Mouse (Mus musculus) telencephalon, adult 2 months (tissue): ENCODE results near the gene Rsl1.
"Not testable (repeated sequence)": the region's sequence is repeated elsewhere in the genome, so short reads cannot be mapped to it uniquely, and the experiment has no call there.

Source experiments
- DNase-seq: peaks from one replicate; pipeline ENCODE4 v3.0.0-alpha.2; 2011; ENCODE audit warnings: low read depth, low spot score

The Rsl1 gene

GRCm38 (mm10) chr13:67172991-67173722, at the start of gene Rsl1:
Gene Rsl1 (plus strand): TSS chr13:67173182.
- DNase-seq, result peak; percentile 51

DNA sequence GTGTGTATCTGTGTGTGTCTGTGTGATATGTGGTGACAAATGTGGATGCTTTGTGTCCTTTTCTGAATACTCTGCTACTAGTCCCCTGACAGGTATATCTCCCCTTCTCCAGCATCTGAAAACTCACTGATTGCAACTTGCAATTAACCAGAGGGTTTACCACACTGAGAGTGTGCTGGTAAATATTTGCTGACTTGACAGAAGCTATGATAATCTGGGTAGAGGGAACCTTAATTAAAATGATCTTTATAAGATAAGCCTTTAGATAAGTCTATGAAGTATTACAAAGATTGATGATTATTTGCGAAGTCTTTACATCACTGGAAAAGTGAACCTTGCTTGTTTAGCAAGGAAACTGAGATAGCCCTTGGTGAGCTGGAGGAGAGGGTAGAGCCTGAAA, 48.5 kb upstream of the Rsl1 start:
- DNase-seq, result no peak

DNA sequence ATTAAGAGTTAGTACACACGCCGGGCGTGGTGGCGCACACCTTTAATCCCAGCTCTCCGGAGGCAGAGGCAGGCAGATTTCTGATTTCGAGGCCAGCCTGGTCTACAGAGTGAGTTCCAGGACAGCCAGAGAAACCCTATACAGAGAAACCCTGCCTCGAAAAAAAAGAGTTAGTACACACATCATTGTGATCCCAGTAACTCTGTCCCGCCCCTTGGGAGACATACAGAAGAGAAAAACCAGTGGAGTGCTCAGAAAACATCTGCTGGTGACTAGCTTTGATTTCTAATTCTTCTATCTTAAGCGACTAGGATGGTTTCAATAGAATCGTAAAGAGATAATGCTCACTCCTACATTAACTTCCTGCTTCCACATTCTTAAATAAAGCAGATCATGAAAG, 45.5 kb upstream of the Rsl1 start:
- DNase-seq, result not testable (repeated sequence)

DNA sequence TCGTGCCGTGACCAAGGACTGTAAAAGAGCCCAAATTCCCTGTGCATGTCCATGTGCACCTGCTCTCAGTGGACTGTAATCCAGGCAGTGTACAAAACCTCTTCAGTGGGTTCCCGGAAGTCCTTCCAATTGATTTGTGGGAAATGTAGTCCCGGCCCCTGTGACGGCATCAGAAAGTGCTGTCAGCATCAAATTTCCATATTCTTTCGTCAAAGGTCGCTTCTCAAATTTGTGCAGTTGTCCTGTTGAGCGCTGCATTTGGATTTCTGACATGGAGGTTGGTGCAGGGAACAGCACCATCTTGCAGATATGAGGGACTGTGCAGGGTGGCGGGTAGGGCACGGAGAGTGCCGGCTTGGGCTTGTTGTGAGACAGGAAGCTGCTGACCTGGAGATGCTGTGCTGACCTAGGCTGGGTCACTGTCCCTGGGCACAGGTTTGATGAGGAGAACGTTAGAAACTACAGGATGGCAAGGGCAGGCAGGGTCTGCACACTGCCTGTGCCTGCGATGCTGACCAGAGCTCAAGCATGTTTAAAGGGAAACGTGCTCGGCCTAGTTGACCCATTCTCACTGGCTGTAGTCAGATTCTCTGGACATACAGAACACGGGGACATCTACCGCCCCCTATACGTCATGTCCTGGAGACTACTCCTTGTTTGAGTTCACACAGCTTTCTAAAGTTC, 44.8 kb upstream of the Rsl1 start:
- DNase-seq, result peak; percentile 93

- DNase-seq, result not testable (repeated sequence)
These were observed 6.9 kb upstream of the Rsl1 start for GRCm38 (mm10) chr13:67166122-67166521.

- no peak for DNase-seq
These were observed 707 bp downstream of the Rsl1 start for GRCm38 (mm10) chr13:67173723-67174055.

- DNase-seq, result peak; percentile 75
These were observed 21.4 kb downstream of the Rsl1 start, which contains the start of gene Zfp455 for GRCm38 (mm10) chr13:67194340-67194894. Gene Zfp455 (plus strand): TSS chr13:67194506.

DNA sequence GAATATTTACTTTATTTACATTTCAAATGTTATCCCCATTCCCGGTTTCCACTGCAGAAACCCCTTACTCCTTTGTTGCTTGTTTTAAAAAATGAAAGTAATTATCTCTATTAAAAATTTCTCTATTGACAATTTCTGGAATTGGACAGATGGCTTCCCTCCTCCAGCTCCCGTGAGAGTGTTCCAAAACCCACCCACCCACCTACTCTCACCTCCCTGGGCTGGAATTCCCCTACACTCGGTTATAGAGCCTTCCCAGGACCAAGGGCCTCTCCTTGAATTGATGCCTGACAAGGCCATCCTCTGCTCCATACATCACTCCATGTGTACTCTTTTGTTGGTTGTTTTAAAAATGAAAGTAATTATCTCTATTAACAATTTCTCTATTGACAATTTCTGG, 28.7 kb downstream of the Rsl1 start:
- DNase-seq, result no peak

GRCm38 (mm10) chr13:67214015-67214607, 41.1 kb downstream of the Rsl1 start:
- DNase-seq, result no peak
